In genomic region chr4:148288055-148288549, GRCm38 (mm10) we compare ENCODE assay signal across 8 mouse cellular contexts. TPM values are rescaled to one million over a fixed set of nuclear protein-coding genes. Genes with fewer than 3 reads are reported as not detected.
DNase-seq lines count a peak whose midpoint lies in the region; ATAC-seq lines count a peak whose summit lies in the region.

No protein-coding gene starts in this region.

- DNase-seq in adrenal gland, postnatal 4 days (ENCODE audit: low spot score in 2 of 2), result peak; percentile 67 to 69
- DNase-seq in embryo, embryonic 9.5 days (ENCODE audit: extremely low spot score), result peak; percentile 89
- peak; percentile 28 to 33 for DNase-seq in gastrocnemius, postnatal 36 days
- DNase-seq in left cerebral cortex, adult 8-10 months (ENCODE audit: low spot score in 2 of 2), result peak; percentile 74 to 91
- DNase-seq in lung, postnatal 4 days, result peak; percentile 78 to 81
- peak; percentile 93 for DNase-seq in right cerebral cortex, postnatal 14 days

- intact Hi-C loops in gastrocnemius, postnatal 36 days (cut with DNase I), result loop anchor here (5.0 kb wide), 1 partner anchor 144 kb away; no protein-coding TSS in a partner anchor

- peak; percentile 43 for ATAC-seq in inflammation-experienced regulatory T-cells, adult 6 months
- no peak for ATAC-seq in monocyte, adult 5-6 weeks (replicated peaks; ENCODE audit: insufficient number of reproducible peaks, low FRiP score, low TSS enrichment, poor library complexity, severe bottlenecking)

RNA-seq across cellular contexts. Expression of gene Disp3, which starts 0.3 kb away (rescaled TPM):
- total RNA-seq in adrenal gland, postnatal 4 days (2021), result 1 to 10 TPM in 1 of 2 experiments, under 1 TPM in 1; 0.95 to 1.2 TPM
- total RNA-seq in gastrocnemius, postnatal 36 days (2021), result under 1 TPM in 1 of 2 experiments, not detected in 1; 0.10 TPM
- polyA plus RNA-seq in inflammation-experienced regulatory T-cells, adult 6 months (2017; shearing (Covaris generic)), result not detected
- 10 to 100 TPM; 23.4 to 28.3 (median 26.2) TPM for total RNA-seq in left cerebral cortex, adult 8-10 months (2022)
- total RNA-seq in monocyte, adult 5-6 weeks (2017), result not detected in 3 replicates

Comparison
In these comparisons a context has a peak if more than half of its experiments do, and no peak if none do; other contexts are left out.
1. DNase-seq: peak in every context shown above with its lines; median percentile 93 in right cerebral cortex, postnatal 14 days; 89 in embryo, embryonic 9.5 days; 82 in left cerebral cortex, adult 8-10 months; 80 in lung, postnatal 4 days; 68 in adrenal gland, postnatal 4 days; 30 in gastrocnemius, postnatal 36 days.
2. RNA of gene Disp3, which starts 0.3 kb away (total RNA-seq): 23.4 to 28.3 TPM in left cerebral cortex, adult 8-10 months; 0.95 to 1.2 TPM in adrenal gland, postnatal 4 days, 0.10 TPM in gastrocnemius, postnatal 36 days and not detected in monocyte, adult 5-6 weeks; every median in the first group is over 10 times any median in the second.